In the genomic region with DNA sequence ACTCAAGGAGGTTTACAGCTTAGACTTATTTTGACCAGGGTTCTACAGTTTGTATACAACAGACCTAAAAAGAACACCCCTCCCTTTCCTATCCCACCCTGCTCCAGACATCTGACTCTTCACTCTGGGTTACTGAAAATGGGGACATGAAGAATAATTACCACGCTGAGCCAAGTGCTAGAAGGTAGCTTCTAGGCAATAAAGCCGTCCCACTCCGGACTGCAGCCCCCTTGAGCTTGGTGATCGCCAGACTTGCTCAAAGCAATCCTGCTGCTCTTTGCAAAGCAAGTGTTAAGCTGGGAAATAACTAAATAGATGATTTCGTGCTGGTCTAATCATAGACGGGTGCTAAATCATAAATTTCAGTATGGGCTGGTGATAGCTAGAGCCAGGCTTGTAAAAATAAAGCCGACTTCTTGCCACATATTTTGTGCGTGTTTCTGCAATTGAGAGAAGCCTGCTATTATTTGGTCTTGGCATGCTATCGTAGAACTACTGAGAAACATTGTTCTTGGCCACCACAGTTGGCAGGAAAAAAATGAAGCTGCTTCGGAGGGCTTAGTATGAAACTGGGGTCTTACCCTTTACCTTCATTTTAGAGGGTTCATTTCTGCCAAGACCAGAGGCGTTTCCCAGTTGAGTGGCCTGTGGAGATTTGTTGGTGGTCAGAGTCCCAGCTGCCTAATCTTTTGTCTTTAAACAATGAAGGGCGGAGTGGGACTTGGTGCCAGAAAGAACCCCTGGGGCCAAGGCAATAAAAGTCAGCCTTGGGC, we compare ENCODE assay signal across 9 mouse cellular contexts. TPM values are rescaled to one million over a fixed set of nuclear protein-coding genes. Genes with fewer than 3 reads are reported as not detected.
A peak's percentile ranks its signal among the peaks of the same experiment; 100 is the strongest.
DNase-seq lines count a peak whose midpoint lies in the region; ATAC-seq lines count a peak whose summit lies in the region.
"Had no signal": no experiment of that assay in that cellular context is flagged by ENCODE, and none has a peak within 500 bp of the region (broad histone marks: within the 10 kb centered on the region; RNA-seq: fewer than 3 reads in every experiment).

No protein-coding gene starts in this region.

- no peak overlapping the region for H3K4me3 ChIP-seq in heart, embryonic 11.5 days (ENCODE audit: low read depth, low read length)
- no peak overlapping the region for H3K4me3 ChIP-seq in brown adipose tissue, adult 24 weeks (ENCODE audit: insufficient read depth, low read depth, low read length)
- H3K4me3 ChIP-seq in midbrain, embryonic 14.5 days (replicated peaks; ENCODE audit: low read depth, low read length), result no peak overlapping the region

- no peak overlapping the region for H3K4me2 ChIP-seq in heart, embryonic 11.5 days
- peak overlapping the region; percentile 12 for H3K4me2 ChIP-seq in midbrain, embryonic 14.5 days (ENCODE audit: low read length)

- H3K4me1 ChIP-seq in heart, embryonic 11.5 days (ENCODE audit: control insufficient read depth, insufficient read depth, low read length), result no peaks in the 10 kb centered on the region
- peaks cover 11% of the 10 kb centered on the region for H3K4me1 ChIP-seq in brown adipose tissue, adult 24 weeks (ENCODE audit: control insufficient read depth, insufficient read depth, insufficient read length, low read length)
- peaks cover 4% of the 10 kb centered on the region; the same call in 1 of the 2 replicates for H3K4me1 ChIP-seq in midbrain, embryonic 14.5 days (ENCODE audit: control insufficient read depth, insufficient read depth, low read length)

- H3K9me3 ChIP-seq in heart, embryonic 11.5 days (replicated peaks; ENCODE audit: control insufficient read depth, low read length), result no peaks in the 10 kb centered on the region
- no peaks in the 10 kb centered on the region for H3K9me3 ChIP-seq in midbrain, embryonic 14.5 days (ENCODE audit: control insufficient read depth, low read length)

- H3K36me3 ChIP-seq in heart, embryonic 11.5 days (ENCODE audit: control insufficient read depth, insufficient read depth, low read length), result no peaks in the 10 kb centered on the region
- H3K36me3 ChIP-seq in midbrain, embryonic 14.5 days (ENCODE audit: control insufficient read depth, insufficient read depth, low read length), result no peaks in the 10 kb centered on the region
- H3K36me3 ChIP-seq: G1E had no signal

- H3K27me3 ChIP-seq in heart, embryonic 11.5 days (ENCODE audit: control insufficient read depth, insufficient read depth, low read length), result no peaks in the 10 kb centered on the region
- H3K27me3 ChIP-seq in midbrain, embryonic 14.5 days (ENCODE audit: control insufficient read depth, insufficient read depth, low read length), result no peaks in the 10 kb centered on the region

- peak; percentile 41 to 70 for DNase-seq in heart, adult 18-20 months
- DNase-seq in heart, postnatal 25 days (ENCODE audit: low spot score), result peak; percentile 31
- DNase-seq in midbrain, embryonic 14.5 days, result peak; percentile 41
- no peak for DNase-seq in layer of hippocampus, adult 8-10 months (ENCODE audit: low spot score in 2 of 2)
- DNase-seq in cerebellum, adult 11 months, result no peak
- no peak for DNase-seq in ovary, adult 18-20 months (ENCODE audit: low spot score)

- intact Hi-C loops in heart, postnatal 25 days (cut with DNase I), result loop anchor here (5.0 kb wide), 1 partner anchor 48 kb away; a partner anchor contains a TSS

- no peak overlapping the region for H3K27ac ChIP-seq in heart, embryonic 11.5 days (ENCODE audit: low read depth, low read length)
- peak overlapping the region; percentile 73 for H3K27ac ChIP-seq in brown adipose tissue, adult 24 weeks (replicated peaks; ENCODE audit: low read depth, low read length)
- 0 out of 2 replicates have a peak overlapping the region, but pooled peaks have one; percentile 20 for H3K27ac ChIP-seq in midbrain, embryonic 14.5 days (replicated peaks; ENCODE audit: low read depth, low read length)

- no peak overlapping the region for H3K9ac ChIP-seq in heart, embryonic 11.5 days (ENCODE audit: low read depth, low read length)
- no peak overlapping the region for H3K9ac ChIP-seq in midbrain, embryonic 14.5 days (replicated peaks; ENCODE audit: low read length)

- WGBS in heart, embryonic 11.5 days (ENCODE audit: insufficient replicate concordance), result 72% methylated on average over 12 of the region's 12 CpGs
- WGBS in midbrain, embryonic 14.5 days, result 13% methylated on average over 12 of the region's 12 CpGs

- no peak for ATAC-seq in heart, embryonic 11.5 days (replicated peaks; ENCODE audit: insufficient number of reproducible peaks, low FRiP score, low TSS enrichment)
- peak; percentile 43; the same call in 1 of the 2 replicates for ATAC-seq in midbrain, embryonic 14.5 days (ENCODE audit: low FRiP score, low TSS enrichment)

RNA-seq across cellular contexts. Expression of a gene that starts 50.3 kb away (rescaled TPM):
- total RNA-seq in heart, adult 18-20 months (2021), result 10 to 100 TPM; 46.9 to 85.8 TPM
- 15.2 and 21.5 TPM in 2 replicates for polyA plus RNA-seq in heart, embryonic 11.5 days (2014; fragmentation: Nextera tagmentation; extraction: Ambion mirVana)
- polyA plus RNA-seq in brown adipose tissue, adult 24 weeks (2012; ENCODE audit: insufficient read depth, insufficient read length, missing spikeins), result 9.8 and 14.1 TPM in 2 replicates
- total RNA-seq in heart, postnatal 25 days (2021), result 10 to 100 TPM; 65.6 to 82.6 TPM
- 22.2 and 23.7 TPM in 2 replicates for polyA plus RNA-seq in midbrain, embryonic 14.5 days (2014; fragmentation: Nextera tagmentation; extraction: Ambion mirVana)
- total RNA-seq in layer of hippocampus, adult 8-10 months (2022), result 10 to 100 TPM; 20.5 to 36.7 (median 22.7) TPM
- polyA plus RNA-seq: G1E had no signal

Comparison
In these comparisons a context has a peak if more than half of its experiments do, and no peak if none do; other contexts are left out.
1. DNase-seq: peak in heart, adult 18-20 months (2 of 2), heart, postnatal 25 days (single experiment) and midbrain, embryonic 14.5 days (single experiment); none in layer of hippocampus, adult 8-10 months (0 of 2), cerebellum, adult 11 months (single experiment) and ovary, adult 18-20 months (single experiment).